25 mouse cellular contexts compared by ENCODE assay signal in the genomic region with DNA sequence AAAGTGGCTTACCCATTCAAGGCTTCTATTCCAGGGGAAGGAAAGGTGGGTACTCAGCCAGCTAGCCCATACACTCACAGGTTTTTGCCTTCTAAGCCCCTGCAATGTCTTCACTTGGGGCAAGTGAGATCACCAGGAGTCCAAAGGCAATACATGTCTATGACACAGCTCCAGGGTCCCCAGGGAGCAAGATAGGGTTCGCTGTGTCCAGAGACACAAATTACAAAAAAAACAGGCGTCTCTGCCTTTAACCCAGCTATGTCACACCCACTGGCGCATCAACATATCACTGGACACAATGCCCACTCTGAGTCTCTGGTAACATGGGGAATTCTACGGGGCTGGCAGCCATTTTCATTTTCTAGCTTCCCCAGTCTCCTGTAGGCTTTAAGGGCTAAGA. TPM values are rescaled to one million over a fixed set of nuclear protein-coding genes. Genes with fewer than 3 reads are reported as not detected.
DNase-seq lines count a peak whose midpoint lies in the region; ATAC-seq and TF ChIP-seq lines count a peak whose summit lies in the region.
"Had no signal": no experiment of that assay in that cellular context is flagged by ENCODE, and none has a peak within 500 bp of the region (broad histone marks: within the 10 kb centered on the region; RNA-seq: fewer than 3 reads in every experiment).

No protein-coding gene starts in this region.

- no peaks in the 10 kb centered on the region for H3K27me3 ChIP-seq in kidney, adult 2 months (replicated peaks; ENCODE audit: control insufficient read depth, insufficient read depth, low read length)
- peaks cover 19% of the 10 kb centered on the region for H3K27me3 ChIP-seq in kidney, embryonic 14.5 days (ENCODE audit: control insufficient read depth, insufficient read depth, low read length)
- H3K27me3 ChIP-seq in liver, postnatal 0 days (ENCODE audit: insufficient read depth, low read length) = peaks cover 12% of the 10 kb centered on the region

- no peak overlapping the region for H3K4me2 ChIP-seq in kidney, embryonic 14.5 days (replicated peaks; ENCODE audit: low read depth, low read length)
- peak overlapping the region; percentile 79 for H3K4me2 ChIP-seq in liver, postnatal 0 days (ENCODE audit: low read depth, low read length)
- H3K4me2 ChIP-seq: forebrain, embryonic 13.5 days; heart, embryonic 11.5 days; hindbrain, embryonic 13.5 days; midbrain, embryonic 15.5 days had no signal

- peaks cover 6% of the 10 kb centered on the region; the same call in 1 of the 2 replicates for H3K4me1 ChIP-seq in kidney, adult 2 months (ENCODE audit: control insufficient read depth, insufficient read depth, low read length)
- 0 out of 2 replicates have a peak, but pooled peaks cover 3% of the 10 kb centered on the region for H3K4me1 ChIP-seq in kidney, embryonic 14.5 days (ENCODE audit: control insufficient read depth, insufficient read depth, low read length)
- peaks cover 4% of the 10 kb centered on the region; the same call in 1 of the 2 replicates for H3K4me1 ChIP-seq in lung, adult 2 months (ENCODE audit: control insufficient read depth, insufficient read depth, low read length)
- H3K4me1 ChIP-seq in brown adipose tissue, adult 24 weeks (ENCODE audit: control insufficient read depth, insufficient read depth, insufficient read length, low read length) = no peaks in the 10 kb centered on the region
- H3K4me1 ChIP-seq in liver, postnatal 0 days (ENCODE audit: insufficient read depth) = peaks cover 32% of the 10 kb centered on the region

- peak overlapping the region; percentile 83 for H3K4me3 ChIP-seq in kidney, adult 2 months (ENCODE audit: insufficient read depth, low read depth, low read length)
- no peak overlapping the region for H3K4me3 ChIP-seq in kidney, embryonic 14.5 days (ENCODE audit: low read length)
- peak overlapping the region; percentile 72 for H3K4me3 ChIP-seq in lung, adult 2 months (replicated peaks; ENCODE audit: extremely low read depth, low read depth, low read length)
- H3K4me3 ChIP-seq in brown adipose tissue, adult 24 weeks (ENCODE audit: insufficient read depth, low read depth, low read length) = peak overlapping the region; percentile 81
- 0 out of 2 replicates have a peak overlapping the region, but pooled peaks have one; percentile 10 for H3K4me3 ChIP-seq in liver, postnatal 0 days (ENCODE audit: low read depth, low read length)
- H3K4me3 ChIP-seq: forebrain, embryonic 13.5 days; hindbrain, embryonic 13.5 days; limb, embryonic 10.5 days; midbrain, embryonic 15.5 days had no signal

- no peak for DNase-seq in kidney, adult 2 months
- no peak for DNase-seq in lung, adult 2 months
- DNase-seq in lung, postnatal 25 days (ENCODE audit: low spot score) = no peak
- DNase-seq in liver, postnatal 0 days = no peak
- DNase-seq in layer of hippocampus, postnatal 10 days (ENCODE audit: low spot score in 2 of 2) = no peak
- DNase-seq: adrenal gland, adult 8-10 months; cerebellum, adult 2 months; cerebellum, postnatal 25 days; kidney, adult 8-10 months; kidney, postnatal 14 days; lung, postnatal 10 days; right cerebral cortex, postnatal 4 days; thymus, adult 2 months; thymus, postnatal 4 days had no signal

- 79% methylated on average over 4 of the region's 4 CpGs for WGBS in kidney, adult 2 months
- 93% methylated on average over 4 of the region's 4 CpGs for WGBS in kidney, embryonic 14.5 days
- 83% methylated on average over 4 of the region's 4 CpGs for WGBS in lung, adult 2 months
- 79% methylated on average over 4 of the region's 4 CpGs for WGBS in liver, postnatal 0 days (ENCODE audit: insufficient replicate concordance)

- H3K36me3 ChIP-seq in kidney, adult 2 months (ENCODE audit: control insufficient read depth, insufficient read depth, low read length) = no peaks in the 10 kb centered on the region; the same call in 1 of the 2 replicates
- H3K36me3 ChIP-seq in kidney, embryonic 14.5 days (ENCODE audit: control insufficient read depth, insufficient read depth, low read length) = no peaks in the 10 kb centered on the region
- peaks cover 5% of the 10 kb centered on the region; the same call in 1 of the 2 replicates for H3K36me3 ChIP-seq in liver, postnatal 0 days (replicated peaks; ENCODE audit: insufficient read depth, low read length)
- H3K36me3 ChIP-seq: hindbrain, embryonic 13.5 days; limb, embryonic 10.5 days; midbrain, embryonic 15.5 days had no signal

- ATAC-seq in kidney, embryonic 14.5 days (ENCODE audit: low FRiP score, low TSS enrichment) = no peak
- ATAC-seq in liver, postnatal 0 days = no peak
- ATAC-seq: activated CD4-positive, CD25-positive, alpha-beta regulatory T cell, adult 4 months; forebrain, embryonic 13.5 days; midbrain, embryonic 15.5 days had no signal

- TF ChIP-seq EP300 in liver, postnatal 0 days (IDR thresholded peaks at IDR 0.05; ENCODE audit: low read depth) = no peak

- 0 out of 2 replicates have a peak overlapping the region, but pooled peaks have one; percentile 81 for H3K27ac ChIP-seq in kidney, adult 2 months (ENCODE audit: insufficient read depth, low read depth, low read length)
- no peak overlapping the region for H3K27ac ChIP-seq in kidney, embryonic 14.5 days (ENCODE audit: low read depth, low read length)
- peak overlapping the region; percentile 88 for H3K27ac ChIP-seq in brown adipose tissue, adult 24 weeks (replicated peaks; ENCODE audit: low read depth, low read length)
- H3K27ac ChIP-seq in liver, postnatal 0 days (ENCODE audit: low read depth) = peak overlapping the region; percentile 44; the same call in 1 of the 2 replicates
- H3K27ac ChIP-seq: forebrain, embryonic 13.5 days; hindbrain, embryonic 13.5 days; limb, embryonic 10.5 days; liver, embryonic 14.5 days; midbrain, embryonic 15.5 days; stomach, postnatal 0 days had no signal

- H3K9ac ChIP-seq in kidney, embryonic 14.5 days (ENCODE audit: low read depth, low read length) = no peak overlapping the region
- 0 out of 2 replicates have a peak overlapping the region, but pooled peaks have one; percentile 34 for H3K9ac ChIP-seq in liver, postnatal 0 days (replicated peaks)
- H3K9ac ChIP-seq: forebrain, embryonic 13.5 days; hindbrain, embryonic 13.5 days; liver, embryonic 14.5 days; midbrain, embryonic 15.5 days had no signal

- no peak for TF ChIP-seq POLR2A in kidney, adult 2 months (IDR thresholded peaks at IDR 0.05; ENCODE audit: low read depth, low read length)
- TF ChIP-seq POLR2A in lung, adult 2 months (IDR thresholded peaks at IDR 0.05; ENCODE audit: borderline replicate concordance, extremely low read depth, low read depth, low read length) = no peak

- no peak for TF ChIP-seq CTCF in kidney, adult 2 months (conservative IDR thresholded peaks at IDR 0.05; ENCODE audit: insufficient read depth, insufficient read length, low read depth, low read length)
- TF ChIP-seq CTCF in lung, adult 2 months (IDR thresholded peaks at IDR 0.05; ENCODE audit: insufficient read depth, low read length) = no peak
- TF ChIP-seq CTCF in liver, postnatal 0 days (IDR thresholded peaks at IDR 0.05; ENCODE audit: low read depth) = no peak

- no peaks in the 10 kb centered on the region for H3K9me3 ChIP-seq in kidney, embryonic 14.5 days (ENCODE audit: control insufficient read depth, low read length)
- H3K9me3 ChIP-seq in liver, postnatal 0 days (ENCODE audit: low read length) = no peaks in the 10 kb centered on the region
- H3K9me3 ChIP-seq: forebrain, embryonic 13.5 days; hindbrain, embryonic 13.5 days; limb, embryonic 10.5 days; midbrain, embryonic 15.5 days had no signal

RNA-seq across cellular contexts. Expression of a gene that starts 2.1 kb away (rescaled TPM):
- polyA plus RNA-seq in kidney, adult 2 months (2012; rRNA removed) = 25.9 and 26.8 TPM in 2 replicates
- 1.3 and 2.1 TPM in 2 replicates for polyA plus RNA-seq in kidney, embryonic 14.5 days (2014; fragmentation: Nextera tagmentation; extraction: Ambion mirVana)
- polyA plus RNA-seq in lung, adult 2 months (2012; rRNA removed) = 7.0 and 18.2 TPM in 2 replicates
- polyA plus RNA-seq in brown adipose tissue, adult 24 weeks (2012; ENCODE audit: insufficient read depth, insufficient read length, missing spikeins) = 2.9 and 5.8 TPM in 2 replicates
- polyA plus RNA-seq in liver, postnatal 0 days (2015; fragmentation: Nextera tagmentation; extraction: Ambion mirVana) = 10.8 and 12.1 TPM in 2 replicates
- 1 to 10 TPM; 8.5 to 9.7 TPM for total RNA-seq in layer of hippocampus, postnatal 10 days (2021)
- total RNA-seq: MEL had no signal

RNA-seq across cellular contexts. Expression of a gene that starts 14.0 kb away (rescaled TPM):
- 10.2 and 12.3 TPM in 2 replicates for polyA plus RNA-seq in kidney, adult 2 months (2012; rRNA removed)
- polyA plus RNA-seq in kidney, embryonic 14.5 days (2014; fragmentation: Nextera tagmentation; extraction: Ambion mirVana) = 33.5 and 36.5 TPM in 2 replicates
- polyA plus RNA-seq in lung, adult 2 months (2012; rRNA removed) = 2.7 and 4.3 TPM in 2 replicates
- 35.2 and 39.9 TPM in 2 replicates for polyA plus RNA-seq in brown adipose tissue, adult 24 weeks (2012; ENCODE audit: insufficient read depth, insufficient read length, missing spikeins)
- polyA plus RNA-seq in liver, postnatal 0 days (2015; fragmentation: Nextera tagmentation; extraction: Ambion mirVana) = 17.1 and 18.0 TPM in 2 replicates
- 10 to 100 TPM; 10.7 to 10.8 TPM for total RNA-seq in layer of hippocampus, postnatal 10 days (2021)

RNA-seq across cellular contexts. Expression of a gene that starts 27.7 kb away (rescaled TPM):
- 7.0 and 7.6 TPM in 2 replicates for polyA plus RNA-seq in kidney, adult 2 months (2012; rRNA removed)
- polyA plus RNA-seq in kidney, embryonic 14.5 days (2014; fragmentation: Nextera tagmentation; extraction: Ambion mirVana) = 6.4 and 8.0 TPM in 2 replicates
- 8.1 and 9.4 TPM in 2 replicates for polyA plus RNA-seq in lung, adult 2 months (2012; rRNA removed)
- polyA plus RNA-seq in brown adipose tissue, adult 24 weeks (2012; ENCODE audit: insufficient read depth, insufficient read length, missing spikeins) = 4.2 and 4.3 TPM in 2 replicates
- polyA plus RNA-seq in liver, postnatal 0 days (2015; fragmentation: Nextera tagmentation; extraction: Ambion mirVana) = 6.8 and 7.7 TPM in 2 replicates
- total RNA-seq in layer of hippocampus, postnatal 10 days (2021) = 1 to 10 TPM; 3.3 to 4.1 TPM

RNA-seq across cellular contexts. Expression of a gene that starts 52.9 kb away (rescaled TPM):
- 13.7 and 18.3 TPM in 2 replicates for polyA plus RNA-seq in kidney, adult 2 months (2012; rRNA removed)
- polyA plus RNA-seq in kidney, embryonic 14.5 days (2014; fragmentation: Nextera tagmentation; extraction: Ambion mirVana) = 38.3 and 66.8 TPM in 2 replicates
- polyA plus RNA-seq in lung, adult 2 months (2012; rRNA removed) = 8.7 and 14.9 TPM in 2 replicates
- polyA plus RNA-seq in brown adipose tissue, adult 24 weeks (2012; ENCODE audit: insufficient read depth, insufficient read length, missing spikeins) = 40.7 and 54.8 TPM in 2 replicates
- polyA plus RNA-seq in liver, postnatal 0 days (2015; fragmentation: Nextera tagmentation; extraction: Ambion mirVana) = 22.7 and 24.6 TPM in 2 replicates
- 10 to 100 TPM; 62.2 to 64.0 TPM for total RNA-seq in layer of hippocampus, postnatal 10 days (2021)
